8 mouse cellular contexts compared by ENCODE assay signal in genomic region chr6:52220865-52221310, GRCm38 (mm10). TPM values are rescaled to one million over a fixed set of nuclear protein-coding genes. Genes with fewer than 3 reads are reported as not detected.
DNase-seq lines count a peak whose midpoint lies in the region; ATAC-seq lines count a peak whose summit lies in the region.

No protein-coding gene starts in this region.

- H3K36me3 ChIP-seq in heart, embryonic 10.5 days, result no peaks in the 10 kb centered on the region
- no peaks in the 10 kb centered on the region for H3K36me3 ChIP-seq in forebrain, embryonic 16.5 days (ENCODE audit: control insufficient read depth, insufficient read depth)
- no peaks in the 10 kb centered on the region for H3K36me3 ChIP-seq in liver, embryonic 15.5 days (replicated peaks)

- no peak for DNase-seq in heart, embryonic 10.5 days (ENCODE audit: low spot score)
- no peak for DNase-seq in heart, adult 11 months
- DNase-seq in B cell, adult 2 months, result peak; percentile 28 to 36
- DNase-seq in right cerebral cortex, postnatal 14 days, result no peak
- no peak for DNase-seq in embryo, embryonic 10 days (ENCODE audit: low spot score)
- no peak for DNase-seq in ovary, adult 18-20 months (ENCODE audit: low spot score)

- H3K4me3 ChIP-seq in heart, embryonic 10.5 days, result peak overlapping the region; percentile 57
- H3K4me3 ChIP-seq in forebrain, embryonic 16.5 days (replicated peaks; ENCODE audit: low read length), result peak overlapping the region; percentile 51; the same call in 1 of the 2 replicates
- H3K4me3 ChIP-seq in liver, embryonic 15.5 days (replicated peaks), result peak overlapping the region; percentile 51

- H3K27me3 ChIP-seq in heart, embryonic 10.5 days (ENCODE audit: insufficient read depth, poor library complexity, severe bottlenecking), result peaks cover 100% of the 10 kb centered on the region
- peaks cover 93% of the 10 kb centered on the region for H3K27me3 ChIP-seq in forebrain, embryonic 16.5 days (replicated peaks; ENCODE audit: control insufficient read depth, insufficient read depth, low read length)
- peaks cover 100% of the 10 kb centered on the region for H3K27me3 ChIP-seq in liver, embryonic 15.5 days

- 6% methylated on average over 12 of the region's 12 CpGs for WGBS in heart, embryonic 10.5 days
- WGBS in forebrain, embryonic 16.5 days, result 5% methylated on average over 12 of the region's 12 CpGs
- WGBS in liver, embryonic 15.5 days (ENCODE audit: insufficient replicate concordance), result 4% methylated on average over 12 of the region's 12 CpGs

- no peak overlapping the region for H3K9ac ChIP-seq in forebrain, embryonic 16.5 days (replicated peaks; ENCODE audit: low read depth, low read length)
- H3K9ac ChIP-seq in liver, embryonic 15.5 days, result no peak overlapping the region

- H3K4me2 ChIP-seq in forebrain, embryonic 16.5 days (ENCODE audit: low read length), result peak overlapping the region; percentile 95
- peak overlapping the region; percentile 69 for H3K4me2 ChIP-seq in liver, embryonic 15.5 days

- no peak for ATAC-seq in forebrain, embryonic 16.5 days
- ATAC-seq in liver, embryonic 15.5 days (ENCODE audit: insufficient read depth), result no peak

- no peak overlapping the region for H3K27ac ChIP-seq in heart, embryonic 10.5 days
- H3K27ac ChIP-seq in forebrain, embryonic 16.5 days (ENCODE audit: low read length), result no peak overlapping the region
- H3K27ac ChIP-seq in liver, embryonic 15.5 days (replicated peaks), result no peak overlapping the region

- H3K4me1 ChIP-seq in heart, embryonic 10.5 days, result peaks cover 27% of the 10 kb centered on the region
- H3K4me1 ChIP-seq in forebrain, embryonic 16.5 days (replicated peaks; ENCODE audit: control insufficient read depth, insufficient read depth, low read length), result peaks cover 17% of the 10 kb centered on the region
- peaks cover 19% of the 10 kb centered on the region; the same call in 1 of the 2 replicates for H3K4me1 ChIP-seq in liver, embryonic 15.5 days (replicated peaks)

- H3K9me3 ChIP-seq in heart, embryonic 10.5 days, result no peaks in the 10 kb centered on the region
- no peaks in the 10 kb centered on the region for H3K9me3 ChIP-seq in forebrain, embryonic 16.5 days (ENCODE audit: control insufficient read depth, low read length)
- H3K9me3 ChIP-seq in liver, embryonic 15.5 days (replicated peaks), result no peaks in the 10 kb centered on the region

RNA-seq across cellular contexts. Expression of gene Hoxa7, which starts 0.8 kb away (rescaled TPM):
- 0.11 and 2.5 TPM in 2 replicates for polyA plus RNA-seq in heart, embryonic 10.5 days (2016; fragmentation: Nextera tagmentation; extraction: Ambion mirVana)
- not detected in 2 replicates for polyA plus RNA-seq in forebrain, embryonic 16.5 days (2015; fragmentation: Nextera tagmentation; extraction: Ambion mirVana)
- 0.23 and 0.37 TPM in 2 replicates for polyA plus RNA-seq in liver, embryonic 15.5 days (2015; fragmentation: Nextera tagmentation; extraction: Ambion mirVana)

RNA-seq across cellular contexts. Expression of gene Gm28308, which starts 7.7 kb away (rescaled TPM):
- polyA plus RNA-seq in heart, embryonic 10.5 days (2016; fragmentation: Nextera tagmentation; extraction: Ambion mirVana), result not detected in 2 replicates
- polyA plus RNA-seq in forebrain, embryonic 16.5 days (2015; fragmentation: Nextera tagmentation; extraction: Ambion mirVana), result not detected in 2 replicates
- not detected in 2 replicates for polyA plus RNA-seq in liver, embryonic 15.5 days (2015; fragmentation: Nextera tagmentation; extraction: Ambion mirVana)

RNA-seq across cellular contexts. Expression of gene Hoxa3, which starts 7.8 kb away (rescaled TPM):
- polyA plus RNA-seq in heart, embryonic 10.5 days (2016; fragmentation: Nextera tagmentation; extraction: Ambion mirVana), result 0.57 and 3.7 TPM in 2 replicates
- not detected in 2 replicates for polyA plus RNA-seq in forebrain, embryonic 16.5 days (2015; fragmentation: Nextera tagmentation; extraction: Ambion mirVana)
- polyA plus RNA-seq in liver, embryonic 15.5 days (2015; fragmentation: Nextera tagmentation; extraction: Ambion mirVana), result 0.18 and 0.20 TPM in 2 replicates

RNA-seq across cellular contexts. Expression of gene Hoxa9, which starts 10.0 kb away (rescaled TPM):
- 0.37 and 5.6 TPM in 2 replicates for polyA plus RNA-seq in heart, embryonic 10.5 days (2016; fragmentation: Nextera tagmentation; extraction: Ambion mirVana)
- polyA plus RNA-seq in forebrain, embryonic 16.5 days (2015; fragmentation: Nextera tagmentation; extraction: Ambion mirVana), result 0.30 TPM in 1 of 2 replicates, not detected in the other
- 0.23 and 0.43 TPM in 2 replicates for polyA plus RNA-seq in liver, embryonic 15.5 days (2015; fragmentation: Nextera tagmentation; extraction: Ambion mirVana)

RNA-seq across cellular contexts. Expression of gene Hoxa6, which starts 12.4 kb away (rescaled TPM):
- 0.30 TPM in 1 of 2 replicates, not detected in the other for polyA plus RNA-seq in heart, embryonic 10.5 days (2016; fragmentation: Nextera tagmentation; extraction: Ambion mirVana)
- not detected in 2 replicates for polyA plus RNA-seq in forebrain, embryonic 16.5 days (2015; fragmentation: Nextera tagmentation; extraction: Ambion mirVana)
- not detected in 2 replicates for polyA plus RNA-seq in liver, embryonic 15.5 days (2015; fragmentation: Nextera tagmentation; extraction: Ambion mirVana)

Comparison
In these comparisons a context has a peak if more than half of its experiments do, and no peak if none do; other contexts are left out.
1. DNase-seq: peak in B cell, adult 2 months (2 of 2); none in heart, embryonic 10.5 days (single experiment), heart, adult 11 months (single experiment), right cerebral cortex, postnatal 14 days (single experiment), embryo, embryonic 10 days (single experiment) and ovary, adult 18-20 months (single experiment).
2. Peak in every context shown above with its lines, with median percentiles within 50 percentile points of each other: H3K4me3 ChIP-seq.